Mouse (Mus musculus) liver, embryonic 13.5 days (tissue): ENCODE data around the gene Rfc5. TPM values are rescaled to one million over a fixed set of nuclear protein-coding genes. Genes with fewer than 3 reads are reported as not detected.

ENCODE experiments used
- ATAC-seq: fragments of 200-750 bp; cut with Nextera tagmentation; 2 replicates; pipeline ENCODE4 v1.8.0; 2017; ENCODE audit warnings: low read depth, mild to moderate bottlenecking, moderate number of reproducible peaks, moderate library complexity
- DNase-seq: peaks from one replicate; pipeline ENCODE4 v3.0.0; 2022
- H3K27ac ChIP-seq: fragments of 300-500 bp; sonication (generic); 2 replicates; pipeline ENCODE4 v1.5.1; 2015; ENCODE audit warnings: moderate library complexity, mild to moderate bottlenecking, inconsistent platforms
- H3K27me3 ChIP-seq: fragments of 300-500 bp; sonication (generic); 2 replicates; pipeline ENCODE4 v1.6.1; 2015; ENCODE audit warnings: mild to moderate bottlenecking, inconsistent platforms
- H3K36me3 ChIP-seq: fragments of 300-500 bp; sonication (generic); 2 replicates; pipeline ENCODE4 v1.6.1; 2015; ENCODE audit warnings: mild to moderate bottlenecking, inconsistent platforms
- H3K4me1 ChIP-seq: fragments of 300-500 bp; sonication (generic); replicated peaks from 2 replicates; pipeline ENCODE4 v1.6.1; 2015; ENCODE audit warnings: inconsistent platforms
- H3K4me2 ChIP-seq: fragments of 300-500 bp; sonication (generic); 2 replicates; pipeline ENCODE4 v1.6.1; 2015; ENCODE audit warnings: inconsistent platforms, mild to moderate bottlenecking, moderate library complexity
- H3K4me3 ChIP-seq: fragments of 300-500 bp; sonication (generic); replicated peaks from 2 replicates; pipeline ENCODE4 v1.5.1; 2015; ENCODE audit warnings: mild to moderate bottlenecking, inconsistent platforms
- H3K9ac ChIP-seq: fragments of 300-500 bp; sonication (generic); 2 replicates; pipeline ENCODE4 v1.6.1; 2015; ENCODE audit warnings: mild to moderate bottlenecking, inconsistent platforms
- H3K9me3 ChIP-seq: fragments of 300-500 bp; sonication (generic); replicated peaks from 2 replicates; pipeline ENCODE4 v1.6.1; 2016; ENCODE audit warnings: inconsistent platforms
- WGBS: fragments of 180-500 bp; shearing (Covaris S2); methylation state at CpG from one replicate; pipeline ENCODE4 v1.1.7; 2015; ENCODE audit not compliant: insufficient replicate concordance; 5-methylcytosine and 5-hydroxymethylcytosine counted together
- polyA plus RNA-seq: library from polyadenylated mRNA; unstranded; fragments of >200 nt; fragmentation: Nextera tagmentation; extraction: Ambion mirVana; gene quantifications from 2 replicates; pipeline ENCODE4 v1.2.1, GENCODE M21; 2015

The Rfc5 gene
- polyA plus RNA-seq, 1 experiment from 2014 or later: 71.9 TPM

DNA sequence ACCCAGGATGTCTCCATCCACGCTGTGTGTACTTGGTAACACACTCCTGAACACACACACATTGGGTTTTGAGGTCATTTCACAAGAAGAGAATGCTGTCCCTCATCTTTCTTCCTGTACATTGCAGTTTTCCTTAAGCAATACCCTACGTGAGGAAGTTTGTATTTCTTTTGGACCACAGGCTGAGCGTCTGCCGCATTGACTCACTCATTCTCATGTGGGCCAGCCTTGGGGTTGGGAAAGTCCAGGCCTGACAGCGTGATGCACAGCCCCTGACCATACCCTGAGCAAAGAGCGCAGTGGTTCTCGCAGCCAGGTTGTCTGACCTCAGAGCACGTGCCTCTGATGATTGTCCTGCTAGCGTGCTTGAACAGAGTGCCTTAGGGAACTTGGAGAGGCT lies 15.4 kb downstream of the Rfc5 start:
- 80% methylated on average over 9 of the region's 9 CpGs for WGBS
- no peak for ATAC-seq
- no peaks in the 10 kb centered on the region for H3K27me3 ChIP-seq
- H3K9me3 ChIP-seq: no peaks in the 10 kb centered on the region
- H3K4me3 ChIP-seq: no peak overlapping the region
- H3K27ac ChIP-seq: no peak overlapping the region
- H3K36me3 ChIP-seq: peaks cover 64% of the 10 kb centered on the region
- DNase-seq: no peak
- H3K9ac ChIP-seq: no peak overlapping the region
- no peak overlapping the region for H3K4me2 ChIP-seq
- H3K4me1 ChIP-seq: no peaks in the 10 kb centered on the region

DNA sequence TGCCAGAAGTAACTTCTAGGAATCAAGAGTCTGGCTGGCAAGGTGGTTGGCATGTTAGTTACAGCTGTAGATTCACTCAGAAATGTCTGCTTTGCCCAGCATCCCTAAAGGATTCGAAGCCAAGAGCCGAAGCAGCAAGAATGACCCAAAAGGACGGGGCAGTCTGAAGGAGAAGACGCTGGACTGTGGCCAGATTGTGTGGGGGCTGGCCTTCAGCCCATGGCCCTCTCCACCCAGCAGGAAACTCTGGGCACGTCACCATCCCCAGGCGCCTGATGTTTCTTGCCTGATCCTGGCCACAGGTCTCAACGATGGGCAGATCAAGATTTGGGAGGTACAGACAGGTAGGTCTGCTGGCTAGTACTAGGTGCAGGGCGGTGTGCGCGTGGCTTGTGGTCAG lies 18.3 kb downstream of the Rfc5 start:
- no peak for DNase-seq
- H3K4me1 ChIP-seq: peaks cover 13% of the 10 kb centered on the region; the same call in 1 of the 2 replicates
- WGBS: 77% methylated on average over 10 of the region's 10 CpGs

DNA sequence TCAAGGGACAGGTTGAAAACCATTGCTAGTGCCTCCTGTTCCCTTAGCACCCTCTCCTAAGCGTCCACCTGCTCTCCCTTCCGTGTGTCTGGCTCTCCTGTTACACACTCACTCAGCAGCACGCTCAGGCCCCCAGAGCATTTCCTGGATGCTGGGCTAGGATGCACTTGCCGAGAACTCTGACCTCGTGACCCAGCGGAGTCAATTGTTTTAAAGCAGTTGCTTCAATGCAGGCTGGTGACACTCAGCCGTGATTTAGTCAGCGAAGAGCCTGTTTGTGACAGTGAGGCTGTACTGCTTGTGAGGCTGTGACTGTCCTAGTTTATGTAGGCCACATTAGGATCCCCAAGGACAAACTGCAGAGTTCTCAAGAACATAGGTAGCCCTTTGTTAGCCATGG lies 21.6 kb downstream of the Rfc5 start:
- no peaks in the 10 kb centered on the region for H3K27me3 ChIP-seq
- no peak overlapping the region for H3K9ac ChIP-seq
- peaks cover 51% of the 10 kb centered on the region for H3K36me3 ChIP-seq
- H3K4me2 ChIP-seq: no peak overlapping the region
- DNase-seq (no peak), ATAC-seq (no peak)
- H3K9me3 ChIP-seq: no peaks in the 10 kb centered on the region
- no peak overlapping the region for H3K4me3 ChIP-seq
- peaks cover 39% of the 10 kb centered on the region for H3K4me1 ChIP-seq
- 59% methylated on average over 8 of the region's 8 CpGs for WGBS
- H3K27ac ChIP-seq: no peak overlapping the region; the same call in 1 of the 2 replicates

More for the DNA sequence above, 18.3 kb downstream of the Rfc5 start:
- H3K27ac ChIP-seq: no peak overlapping the region
- no peak overlapping the region for H3K4me2 ChIP-seq
- ATAC-seq: no peak
- H3K36me3 ChIP-seq: peaks cover 53% of the 10 kb centered on the region
- H3K27me3 ChIP-seq: no peaks in the 10 kb centered on the region
- H3K9ac ChIP-seq: no peak overlapping the region
- H3K9me3 ChIP-seq: no peaks in the 10 kb centered on the region
- H3K4me3 ChIP-seq: no peak overlapping the region

DNA sequence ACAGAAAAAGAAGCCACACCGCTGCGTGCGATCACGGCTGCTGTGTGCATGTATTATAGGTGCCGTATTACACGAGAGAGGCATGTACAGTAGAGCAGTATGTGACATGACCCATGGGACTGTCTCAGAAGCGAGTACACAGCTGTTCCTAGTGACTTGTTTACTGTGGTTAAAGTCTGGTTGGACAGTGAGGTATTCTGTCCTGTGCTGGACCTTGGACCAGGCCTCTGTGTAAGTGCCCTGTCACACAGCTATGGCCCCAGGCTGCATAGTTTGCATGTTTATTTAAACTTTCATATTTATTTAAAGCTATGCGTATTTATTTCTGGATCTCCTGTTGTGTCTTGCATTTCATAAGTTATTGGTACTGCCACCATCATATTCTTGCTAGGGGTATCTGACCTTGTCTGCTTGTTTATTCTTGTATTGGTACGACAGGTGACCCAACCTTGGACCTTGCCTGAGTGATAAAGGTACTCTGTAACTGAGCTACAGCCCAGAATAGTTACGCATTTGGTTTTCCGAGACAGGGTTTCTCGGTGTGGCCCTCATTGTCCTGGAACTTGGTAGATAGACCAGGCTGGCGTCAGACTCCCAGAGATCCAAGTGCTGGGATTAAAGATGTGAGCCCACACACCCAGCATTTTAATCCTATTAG lies 22.8 kb downstream of the Rfc5 start:
- Histone ChIP-seq H3K9ac (no peak overlapping the region), H3K9me3 (no peaks in the 10 kb centered on the region), H3K4me3 (no peak overlapping the region), H3K36me3 (peaks cover 39% of the 10 kb centered on the region), H3K4me2 (no peak overlapping the region), H3K27me3 (no peaks in the 10 kb centered on the region), H3K4me1 (peaks cover 51% of the 10 kb centered on the region), H3K27ac (peak overlapping the region; percentile 72)
- DNase-seq (no peak), ATAC-seq (peak; percentile 81)
- 70% methylated on average over 13 of the region's 13 CpGs for WGBS

DNA sequence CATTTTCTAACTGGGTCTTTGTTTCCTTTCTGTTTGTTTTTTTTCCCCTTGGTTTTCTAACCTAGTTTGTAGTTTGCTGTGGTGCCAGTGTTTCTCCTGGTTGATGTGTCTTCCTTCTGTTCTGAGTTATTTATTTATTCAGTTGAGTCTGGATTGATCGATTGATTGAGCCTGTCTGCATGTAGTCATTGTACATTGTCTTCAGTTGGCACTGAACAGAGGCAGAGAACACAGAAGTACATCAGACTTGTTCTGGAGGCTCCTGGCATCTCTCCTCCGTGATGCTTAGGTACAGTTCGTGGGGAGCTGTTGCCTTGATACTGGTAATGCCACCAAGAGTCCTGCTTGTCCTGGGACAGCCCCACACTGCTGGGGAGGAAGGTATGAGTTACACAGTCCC lies 24.0 kb downstream of the Rfc5 start:
- 69% methylated on average over 3 of the region's 3 CpGs for WGBS
- DNase-seq: no peak
- peak overlapping the region; percentile 72 for H3K27ac ChIP-seq

DNA sequence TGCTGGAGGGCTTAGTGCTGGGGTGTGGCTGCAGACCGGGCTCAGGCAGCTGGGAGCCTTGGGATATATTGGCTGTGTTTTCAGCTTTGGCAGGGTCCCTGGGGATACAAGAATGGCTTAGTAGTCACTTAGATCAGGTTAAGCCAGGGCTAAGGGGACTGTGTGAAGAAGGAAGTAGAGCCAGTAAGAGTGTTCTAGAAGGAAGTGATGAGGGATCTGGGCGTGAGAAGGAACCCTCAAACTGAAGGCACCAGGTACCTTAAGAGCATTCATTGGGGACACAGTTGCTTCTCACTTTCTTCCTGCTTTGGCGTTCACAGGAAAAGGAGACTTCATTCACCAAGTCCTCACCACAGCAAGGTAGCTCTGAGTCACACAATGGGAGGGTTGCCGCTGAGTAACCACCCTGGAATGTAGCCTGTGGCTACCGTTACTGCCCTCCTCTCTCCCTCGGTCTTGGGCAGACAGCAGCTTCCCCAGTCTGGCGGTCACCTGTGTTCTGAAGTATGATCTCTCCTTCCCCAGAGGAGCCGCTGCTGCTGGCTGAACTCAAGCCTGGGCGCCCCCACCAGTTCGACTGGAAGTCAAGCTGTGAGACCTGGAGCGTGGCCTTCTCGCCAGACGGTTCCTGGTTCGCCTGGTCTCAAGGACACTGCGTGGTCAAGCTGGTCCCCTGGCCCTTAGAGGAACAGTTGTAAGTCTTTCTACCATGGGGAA lies 25.6 kb downstream of the Rfc5 start:
- DNase-seq (no peak), ATAC-seq (no peak)
- Histone ChIP-seq H3K4me3 (no peak overlapping the region), H3K27me3 (no peaks in the 10 kb centered on the region), H3K9ac (no peak overlapping the region), H3K4me2 (no peak overlapping the region), H3K27ac (no peak overlapping the region), H3K9me3 (no peaks in the 10 kb centered on the region), H3K4me1 (peaks cover 75% of the 10 kb centered on the region), H3K36me3 (peaks cover 22% of the 10 kb centered on the region; the same call in 1 of the 2 replicates)
- 55% methylated on average over 15 of the region's 15 CpGs for WGBS

More for the DNA sequence above, 24.0 kb downstream of the Rfc5 start:
- no peak for ATAC-seq
- H3K9me3 ChIP-seq: no peaks in the 10 kb centered on the region
- no peak overlapping the region for H3K4me3 ChIP-seq
- peaks cover 63% of the 10 kb centered on the region for H3K4me1 ChIP-seq
- no peak overlapping the region for H3K9ac ChIP-seq
- H3K36me3 ChIP-seq: peaks cover 31% of the 10 kb centered on the region; the same call in 1 of the 2 replicates
- H3K4me2 ChIP-seq: no peak overlapping the region
- no peaks in the 10 kb centered on the region for H3K27me3 ChIP-seq

DNA sequence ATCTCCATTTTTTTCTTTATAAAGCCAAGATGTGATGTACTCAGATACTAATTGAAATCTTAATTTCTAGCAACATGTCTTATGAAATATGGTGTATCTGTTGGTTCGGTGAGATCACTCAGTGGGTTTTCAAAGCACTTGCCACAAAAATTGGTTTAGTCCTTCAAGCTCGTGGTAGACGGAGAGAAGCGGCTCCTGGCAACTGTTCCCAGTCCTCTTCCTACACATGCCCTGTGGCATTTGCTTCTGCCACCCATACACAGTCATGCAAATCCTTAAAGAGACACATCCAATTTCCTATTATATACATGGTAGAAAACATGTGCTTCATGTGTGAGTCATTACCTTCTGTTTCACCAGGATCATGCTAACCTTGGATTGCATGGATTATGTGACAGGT lies 27.3 kb downstream of the Rfc5 start:
- Histone ChIP-seq H3K27ac (no peak overlapping the region; the same call in 1 of the 2 replicates), H3K4me2 (no peak overlapping the region), H3K36me3 (peaks cover 18% of the 10 kb centered on the region; the same call in 1 of the 2 replicates), H3K4me3 (no peak overlapping the region), H3K4me1 (peaks cover 76% of the 10 kb centered on the region), H3K9ac (no peak overlapping the region), H3K9me3 (no peaks in the 10 kb centered on the region), H3K27me3 (peaks cover 3% of the 10 kb centered on the region)
- DNase-seq (no peak), ATAC-seq (no peak)
- WGBS: 86% methylated on average over 4 of the region's 4 CpGs

DNA sequence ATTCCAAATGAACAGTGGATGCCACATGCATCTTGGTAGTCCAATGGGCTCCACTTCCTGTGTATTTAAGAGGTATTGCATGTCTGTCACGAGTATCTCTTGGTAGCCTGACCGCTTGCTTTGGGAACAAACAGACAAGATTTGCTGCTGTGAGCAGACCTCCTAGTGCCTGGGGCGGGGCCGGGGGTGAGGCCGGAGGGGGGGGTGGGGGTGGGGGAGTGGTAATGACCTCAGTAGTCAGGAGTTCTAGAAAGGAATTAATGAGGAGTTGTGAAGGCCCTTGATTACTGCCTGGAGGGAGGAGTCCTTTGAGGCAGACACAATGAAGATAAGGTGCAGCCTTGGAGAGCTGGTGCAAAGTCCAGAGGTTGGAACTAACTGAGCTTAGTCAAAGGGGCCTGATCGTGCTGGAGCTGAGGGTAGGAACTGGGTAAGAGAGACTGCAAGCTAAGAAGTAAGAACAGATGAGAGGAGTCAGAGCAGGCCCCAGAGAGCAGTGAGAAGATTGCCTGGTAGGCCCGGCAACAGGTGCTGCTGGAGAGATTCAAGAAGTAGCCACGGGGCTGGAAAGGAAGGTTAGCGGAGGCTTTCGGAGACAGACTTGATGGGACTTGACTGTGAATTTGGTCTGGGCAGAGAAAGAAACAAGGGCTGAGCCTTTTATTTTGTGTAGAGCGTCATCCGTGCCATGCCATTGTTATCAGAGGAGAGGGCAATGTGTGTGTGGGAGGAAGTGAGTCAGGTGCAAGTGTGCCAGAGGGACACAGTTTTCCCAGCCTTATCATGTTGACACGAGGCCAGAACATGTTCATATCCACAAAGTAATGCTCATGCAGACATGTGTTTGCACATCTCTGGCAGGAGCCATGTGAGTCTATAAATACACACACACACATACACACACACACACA lies 28.0 kb downstream of the Rfc5 start:
- H3K9ac ChIP-seq: peak overlapping the region; percentile 52
- WGBS: 20% methylated on average over 13 of the region's 13 CpGs
- H3K27me3 ChIP-seq: peaks cover 10% of the 10 kb centered on the region
- no peaks in the 10 kb centered on the region for H3K9me3 ChIP-seq
- H3K36me3 ChIP-seq: peaks cover 18% of the 10 kb centered on the region; the same call in 1 of the 2 replicates
- peaks cover 83% of the 10 kb centered on the region for H3K4me1 ChIP-seq
- H3K27ac ChIP-seq: peak overlapping the region; percentile 84
- ATAC-seq (peak; percentile 64), DNase-seq (no peak)
- no peak overlapping the region for H3K4me3 ChIP-seq
- peak overlapping the region; percentile 38 for H3K4me2 ChIP-seq

DNA sequence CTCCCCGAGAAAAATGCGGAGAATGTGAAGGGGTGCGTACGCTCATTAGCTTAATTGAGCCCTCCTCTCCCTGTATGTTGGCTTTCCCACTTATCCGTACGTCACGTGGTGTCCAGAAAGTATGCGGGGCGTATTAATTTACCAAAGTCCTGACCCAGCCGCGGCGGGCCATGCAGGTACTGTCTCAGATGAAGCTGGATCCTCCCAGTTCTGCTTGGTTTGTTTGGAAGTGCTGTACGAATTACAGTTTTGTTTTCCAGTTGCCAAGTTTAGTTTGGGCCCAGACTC lies 28.7 kb downstream of the Rfc5 start:
- 72% methylated on average over 13 of the region's 13 CpGs for WGBS
- H3K4me3 ChIP-seq: no peak overlapping the region

DNA sequence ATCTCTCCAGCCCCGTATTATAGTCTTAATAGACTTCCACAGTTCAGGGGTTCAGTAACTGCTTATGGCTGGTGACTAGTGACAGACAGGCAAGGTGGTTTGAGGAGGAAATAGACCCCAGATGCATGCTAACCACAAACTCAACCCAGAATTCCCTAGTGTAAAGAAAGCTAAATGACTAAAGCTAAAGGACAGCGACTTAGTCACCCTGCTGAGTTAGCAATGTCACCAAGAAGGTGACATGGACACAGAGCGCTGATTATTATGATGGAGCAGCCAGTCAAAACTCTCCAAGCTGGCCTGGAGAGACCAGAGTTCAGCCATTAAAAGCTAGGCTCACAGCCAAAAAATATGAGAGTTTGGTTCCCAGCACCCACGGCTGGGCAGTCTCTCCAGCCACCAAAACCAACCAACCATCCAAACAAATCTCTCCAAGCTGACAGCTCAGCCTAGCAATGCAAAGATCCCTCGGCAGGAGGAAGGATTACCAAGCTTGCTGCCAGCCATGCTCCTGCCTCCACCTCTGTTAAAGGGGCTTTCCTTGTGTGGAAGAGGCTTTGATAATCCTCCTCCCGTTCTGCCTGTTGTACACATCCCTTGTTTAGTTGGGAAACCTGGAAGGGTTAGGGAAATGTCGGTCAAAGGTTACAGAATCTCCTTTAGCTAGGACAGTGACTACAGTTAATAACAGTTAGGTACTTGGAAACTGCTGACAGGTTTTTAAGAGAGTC lies 29.2 kb downstream of the Rfc5 start:
- peak overlapping the region; percentile 12; the same call in 1 of the 2 replicates for H3K9ac ChIP-seq
- 0 out of 2 replicates have a peak, but pooled peaks cover 9% of the 10 kb centered on the region for H3K36me3 ChIP-seq
- H3K4me1 ChIP-seq: peaks cover 77% of the 10 kb centered on the region
- ATAC-seq (no peak), DNase-seq (no peak)
- 39% methylated on average over 7 of the region's 7 CpGs for WGBS
- H3K27ac ChIP-seq: peak overlapping the region; percentile 84
- H3K9me3 ChIP-seq: no peaks in the 10 kb centered on the region
- no peak overlapping the region for H3K4me3 ChIP-seq
- H3K4me2 ChIP-seq: peak overlapping the region; percentile 38
- H3K27me3 ChIP-seq: peaks cover 22% of the 10 kb centered on the region

More for the DNA sequence above, 28.7 kb downstream of the Rfc5 start:
- Histone ChIP-seq H3K4me1 (peaks cover 82% of the 10 kb centered on the region), H3K4me2 (peak overlapping the region; percentile 38), H3K27me3 (peaks cover 17% of the 10 kb centered on the region), H3K9me3 (no peaks in the 10 kb centered on the region), H3K9ac (peak overlapping the region; percentile 12; the same call in 1 of the 2 replicates), H3K27ac (peak overlapping the region; percentile 84), H3K36me3 (peaks cover 13% of the 10 kb centered on the region; the same call in 1 of the 2 replicates)
- no peak for DNase-seq
- no peak for ATAC-seq
